Mouse (Mus musculus) mammary gland, adult 2 months (tissue): ENCODE data around the gene Th. TPM values are rescaled to one million over a fixed set of nuclear protein-coding genes. Genes with fewer than 3 reads are reported as not detected.

Experiments used
- polyA plus RNA-seq: library from polyadenylated mRNA; depleted of rRNA; stranded (reverse); fragments of >200 nt; gene quantifications from 2 replicates; pipeline ENCODE4 v1.2.3, GENCODE M21; 2012; ENCODE audit warnings: low replicate concordance; rRNA removed

Gene Th
- 1.5 TPM in 1 of 2 replicates, not detected in the other for polyA plus RNA-seq

DNA sequence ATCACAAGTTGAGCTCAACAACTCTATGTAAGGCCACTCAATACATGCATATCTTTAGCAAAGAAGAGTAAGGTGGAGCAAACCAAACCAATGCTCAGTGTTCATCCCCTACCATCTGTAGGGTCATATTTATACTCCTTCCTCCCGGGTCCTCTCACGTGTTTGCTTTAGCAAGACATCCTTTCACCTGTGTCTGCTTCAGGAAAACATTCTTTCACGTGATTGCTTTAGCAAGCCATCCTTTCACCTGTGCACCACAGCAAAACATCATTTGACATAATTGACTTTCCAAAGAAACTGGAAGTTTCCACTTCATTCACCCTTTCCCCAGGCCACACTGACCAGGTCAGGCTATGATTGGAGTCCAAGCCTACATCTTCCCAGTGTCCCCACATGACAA is at the start of gene Th:
Gene Th, minus strand, starts transcription at position 101 of the 400 bp plus-strand sequence.

GRCm38 (mm10) chr7:142968809-142969511 is 38.0 kb upstream of the Th start, which contains the start of gene Ascl2:
TSS of gene Ascl2 (minus strand) at chr7:142969264.

Other genes starting within 250 kb of the Th start
- 0.76 TPM in 1 of 2 replicates, not detected in the other for gene Ins2, start 187.7 kb downstream of the Th start, polyA plus RNA-seq
- gene Ascl2, start 38.1 kb upstream of the Th start, polyA plus RNA-seq = 0.85 and 2.0 TPM in 2 replicates
- gene Tspan32, start 73.9 kb upstream of the Th start, polyA plus RNA-seq = 40.4 and 43.5 TPM in 2 replicates
- 704 and 755 TPM in 2 replicates for gene Cd81, start 121.6 kb upstream of the Th start, polyA plus RNA-seq
- 70.6 and 112 TPM in 2 replicates for gene Tssc4, start 138.1 kb upstream of the Th start, polyA plus RNA-seq
- gene Trpm5, start 163.5 kb upstream of the Th start, polyA plus RNA-seq = 0.10 and 0.20 TPM in 2 replicates
- gene Kcnq1, start 175.2 kb upstream of the Th start, polyA plus RNA-seq = 2.6 and 3.1 TPM in 2 replicates